Mouse (Mus musculus): ENCODE data around the gene Cldnd1.

Gene Cldnd1

DNA sequence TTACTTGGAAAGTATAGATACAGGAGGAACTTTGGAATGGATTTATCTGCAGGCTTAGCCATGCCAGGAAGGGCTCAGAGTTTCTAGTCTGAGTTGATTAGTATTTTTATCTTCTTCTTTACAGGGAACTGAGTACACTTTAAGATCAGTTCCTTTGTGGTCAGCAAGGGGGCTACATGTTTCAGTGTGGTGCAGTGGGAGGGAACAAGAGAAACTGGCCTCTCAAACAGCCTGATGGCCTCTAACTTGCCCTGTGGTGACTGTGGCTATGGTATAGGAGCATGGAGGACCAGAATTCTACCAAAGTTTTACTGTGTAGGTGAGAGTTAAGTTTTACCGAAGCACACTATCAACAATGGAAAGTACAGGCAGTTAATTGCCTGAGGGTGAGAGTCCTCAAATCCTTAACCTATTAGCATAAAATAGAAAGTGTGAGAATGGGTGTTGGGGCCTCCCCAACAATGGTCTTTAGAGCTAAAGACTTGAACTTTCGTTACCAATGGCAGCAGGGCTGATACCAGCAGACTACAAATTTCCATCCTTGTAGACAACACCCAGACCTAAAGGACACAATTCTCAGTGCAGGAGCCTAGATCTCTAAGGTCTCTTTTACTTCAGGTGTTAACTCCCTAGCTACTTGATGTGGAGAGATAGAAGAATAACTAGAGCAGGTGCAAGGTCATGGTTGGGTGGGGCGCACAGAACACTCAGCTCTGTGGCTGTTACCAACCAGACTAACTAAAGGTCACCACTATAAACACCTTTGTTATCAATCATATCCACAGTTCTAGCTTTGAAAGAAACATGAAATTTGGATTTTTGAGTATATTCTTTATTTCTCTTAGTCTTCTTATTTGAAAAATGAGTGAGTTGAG, 18.9 kb upstream of the Cldnd1 start:
- in situ Hi-C loops (cut with MboI; ENCODE audit: low sequenced_read_pairs), result no loop called here

DNA sequence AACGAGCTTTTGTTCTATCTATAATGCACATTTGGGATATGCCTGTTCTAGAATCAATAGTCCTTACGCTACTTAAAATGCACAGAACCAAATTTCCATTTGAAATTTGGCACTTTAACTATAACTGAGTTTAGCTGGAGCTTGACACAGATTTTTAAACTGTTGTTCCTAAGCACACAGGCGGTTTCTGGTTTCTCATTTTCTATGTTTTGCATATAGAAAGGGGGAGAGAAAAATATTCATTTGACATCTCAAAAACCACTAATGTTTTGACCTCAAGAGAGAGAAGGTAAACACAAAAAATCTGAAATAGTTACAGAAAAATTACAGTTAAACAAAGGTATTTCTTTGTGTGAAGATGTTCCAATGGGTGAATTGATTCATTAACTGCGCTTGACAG, 18.2 kb upstream of the Cldnd1 start:
- in situ Hi-C loops (cut with MboI; ENCODE audit: low sequenced_read_pairs), result no loop called here

DNA sequence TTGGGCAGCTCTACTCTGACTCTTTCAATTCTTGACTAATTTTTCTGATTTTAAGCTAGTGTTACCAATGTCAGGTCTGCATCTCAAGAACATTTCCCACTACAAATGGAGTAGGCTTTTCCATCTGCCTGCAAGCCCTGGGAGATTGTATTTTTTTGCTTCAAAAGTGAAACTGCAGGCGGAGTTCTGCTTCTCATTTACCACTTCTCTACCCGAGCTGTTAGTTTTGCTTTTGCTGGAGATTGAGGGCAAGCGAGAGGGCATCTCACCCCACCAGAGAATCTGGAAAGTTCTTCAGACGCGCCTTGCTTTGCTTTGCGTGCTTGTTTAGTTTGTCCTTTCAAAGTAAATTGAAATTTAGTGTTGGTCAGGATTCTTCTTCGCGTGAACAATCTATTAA, 15.5 kb upstream of the Cldnd1 start:
- in situ Hi-C loops (cut with MboI; ENCODE audit: low sequenced_read_pairs), result no loop called here

DNA sequence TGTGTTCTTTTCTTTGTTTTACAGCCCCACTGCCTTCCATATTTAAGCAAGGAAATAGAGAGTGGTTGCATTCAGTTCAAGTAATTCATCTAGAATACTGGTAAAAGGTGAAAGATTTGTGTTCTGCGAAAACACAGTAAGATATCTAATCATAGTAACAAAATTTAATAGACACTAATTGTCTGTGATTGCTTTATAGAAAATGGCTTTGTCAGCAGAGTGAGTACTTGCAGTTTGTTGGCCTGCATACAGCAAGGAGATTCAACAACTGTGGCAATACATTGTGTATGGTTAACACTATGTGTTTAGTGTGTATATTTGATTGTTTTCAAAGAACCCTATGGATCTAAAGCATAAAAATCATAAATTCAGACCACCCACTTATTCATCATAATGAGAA, 14.6 kb upstream of the Cldnd1 start:
- in situ Hi-C loops (cut with MboI; ENCODE audit: low sequenced_read_pairs), result no loop called here

DNA sequence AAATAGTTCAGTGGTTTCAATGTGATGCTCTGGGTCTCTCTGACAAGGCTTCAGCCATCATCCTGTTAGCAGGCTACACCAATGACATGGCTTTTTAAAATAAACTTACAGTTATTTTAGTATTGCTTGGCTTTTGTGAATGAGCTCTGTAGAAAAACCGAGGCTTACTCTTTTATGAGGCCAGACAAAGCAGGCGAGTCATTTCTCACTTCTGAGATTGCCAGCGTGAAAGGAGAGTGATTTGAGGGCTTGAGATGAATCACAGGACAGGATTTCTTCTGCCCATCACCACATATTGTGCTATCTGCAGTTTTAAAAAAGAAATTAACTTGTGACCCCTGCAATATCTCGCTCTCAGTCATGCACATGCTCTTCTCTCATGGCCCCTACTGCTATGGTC, 12.7 kb upstream of the Cldnd1 start:
- in situ Hi-C loops (cut with MboI; ENCODE audit: low sequenced_read_pairs), result no loop called here

DNA sequence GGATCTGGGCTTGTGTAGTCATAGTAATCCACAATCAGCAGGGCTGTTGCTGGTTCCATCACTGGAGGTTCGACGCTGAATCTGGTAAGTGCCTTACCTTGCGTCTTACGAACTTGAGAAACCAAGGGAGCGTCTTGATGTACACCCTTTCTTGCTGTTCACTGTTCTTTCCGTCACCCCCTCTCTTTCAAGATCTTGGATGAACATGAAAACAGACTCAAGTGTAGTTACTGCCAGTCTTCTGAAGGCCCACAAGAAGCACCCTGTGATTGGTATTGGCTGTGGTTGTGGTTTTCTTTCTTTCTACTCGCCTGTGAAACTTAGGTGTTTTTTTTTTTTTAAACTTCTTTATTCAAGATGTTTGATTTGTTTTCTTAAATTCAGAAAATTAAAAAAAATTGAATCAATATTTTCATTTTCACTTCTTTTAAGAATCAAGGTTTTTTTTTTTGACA, 9.0 kb upstream of the Cldnd1 start, which contains the start of gene Gpr15:
Gpr15 (minus strand) TSS at position 405 of the 455 bp plus-strand sequence.
- in situ Hi-C loops (cut with MboI; ENCODE audit: low sequenced_read_pairs), result no loop called here

DNA sequence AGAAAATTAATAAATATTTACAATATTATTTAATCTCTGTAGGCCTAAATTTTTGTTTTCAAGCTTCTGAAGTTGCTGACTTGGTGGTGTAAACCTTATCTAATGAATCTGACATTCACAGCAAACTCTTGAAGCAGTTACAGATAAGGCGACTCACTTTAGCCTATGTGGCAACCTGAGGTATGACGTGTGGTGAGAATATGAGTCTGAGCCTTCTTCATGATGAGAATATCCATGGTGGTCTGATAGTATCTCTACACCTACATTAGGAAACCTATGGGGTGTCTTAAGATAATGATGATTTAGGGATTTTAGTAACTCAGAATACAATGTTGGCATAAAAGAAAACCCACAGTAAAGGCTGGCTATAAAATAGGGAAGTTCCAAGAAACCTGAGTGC, 5.4 kb upstream of the Cldnd1 start:
- in situ Hi-C loops (cut with MboI; ENCODE audit: low sequenced_read_pairs), result no loop called here

DNA sequence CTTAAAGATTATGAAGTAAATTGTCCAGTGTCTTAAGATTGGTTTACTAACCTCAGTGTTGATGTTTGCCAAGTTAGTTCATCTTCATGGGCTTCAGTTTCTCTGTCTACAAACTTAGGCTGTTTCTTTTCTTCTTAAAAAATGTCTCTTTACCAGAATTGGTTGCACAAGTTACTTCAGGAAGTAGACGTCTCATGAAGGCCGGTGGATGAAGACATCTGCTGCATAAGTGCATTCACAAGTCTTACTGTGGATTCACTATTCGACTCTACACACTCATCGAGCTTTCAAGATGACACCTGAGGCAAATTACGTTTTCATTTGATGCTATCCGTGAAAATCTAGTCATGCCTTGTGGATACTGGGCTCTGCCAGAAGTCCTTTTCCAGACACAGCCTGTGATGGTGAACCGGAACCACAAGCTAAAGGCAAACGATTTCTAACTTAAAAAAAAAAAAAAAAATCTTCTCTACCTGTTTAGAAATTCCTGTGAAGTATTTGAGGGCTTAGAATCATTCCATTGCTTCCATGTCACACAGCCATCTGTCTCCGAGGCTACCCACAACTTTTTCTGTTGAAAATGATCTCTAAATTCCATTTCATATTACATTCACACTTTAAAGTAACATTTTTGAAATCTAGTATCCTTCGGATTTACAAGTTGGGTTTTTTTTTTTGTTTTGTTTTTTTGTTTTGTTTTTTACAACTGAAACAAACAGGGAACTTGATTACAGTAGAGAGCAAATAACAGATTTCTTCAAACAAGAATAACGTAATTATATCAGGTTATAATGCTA, 832 bp upstream of the Cldnd1 start:
- in situ Hi-C loops (cut with MboI; ENCODE audit: low sequenced_read_pairs), result no loop called here

DNA sequence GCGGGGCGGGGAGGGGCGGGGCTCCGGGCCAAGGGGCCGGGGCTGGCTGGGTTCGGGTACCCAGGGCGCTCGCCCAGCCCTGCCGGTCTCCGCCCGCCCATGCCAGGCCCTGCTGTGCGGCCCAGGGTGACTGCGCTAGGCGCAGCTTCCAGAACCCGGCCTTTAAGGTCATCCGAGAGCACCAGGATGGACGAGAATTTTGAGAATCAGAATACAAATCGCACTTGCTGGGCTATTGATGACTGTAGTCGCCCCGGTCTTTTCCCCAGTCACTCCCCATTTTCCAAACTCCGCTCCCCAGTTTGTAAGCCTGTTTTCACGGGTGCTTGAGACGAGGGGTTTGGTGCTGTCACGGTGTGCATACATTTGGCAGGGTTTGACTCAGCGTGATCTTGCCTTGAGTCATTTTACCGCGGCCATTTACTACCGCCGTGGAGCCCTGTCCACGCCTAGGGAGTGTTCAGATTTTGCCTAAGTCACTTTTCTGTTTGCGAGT, 514 bp downstream of the Cldnd1 start:
- in situ Hi-C loops (cut with MboI; ENCODE audit: low sequenced_read_pairs), result no loop called here

DNA sequence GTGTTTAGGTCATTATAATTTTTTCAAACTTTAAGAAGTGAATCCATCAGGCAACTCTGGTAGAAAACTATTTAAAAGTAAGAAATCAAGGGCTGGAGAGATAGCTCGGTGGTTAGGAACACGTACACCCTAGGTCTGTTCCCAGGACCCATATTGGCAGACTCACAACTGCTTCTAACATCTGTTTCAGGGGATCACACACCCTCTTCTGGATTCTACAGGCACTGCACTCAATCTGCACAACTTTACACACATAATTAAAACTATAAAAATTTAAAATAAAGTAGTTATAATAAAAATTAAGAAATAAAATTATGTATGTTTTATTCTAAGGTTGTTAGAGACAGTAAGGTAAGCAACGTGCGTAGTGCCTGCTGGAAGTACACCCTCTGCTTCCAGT, 10.5 kb downstream of the Cldnd1 start:
- in situ Hi-C loops (cut with MboI; ENCODE audit: low sequenced_read_pairs), result no loop called here

DNA sequence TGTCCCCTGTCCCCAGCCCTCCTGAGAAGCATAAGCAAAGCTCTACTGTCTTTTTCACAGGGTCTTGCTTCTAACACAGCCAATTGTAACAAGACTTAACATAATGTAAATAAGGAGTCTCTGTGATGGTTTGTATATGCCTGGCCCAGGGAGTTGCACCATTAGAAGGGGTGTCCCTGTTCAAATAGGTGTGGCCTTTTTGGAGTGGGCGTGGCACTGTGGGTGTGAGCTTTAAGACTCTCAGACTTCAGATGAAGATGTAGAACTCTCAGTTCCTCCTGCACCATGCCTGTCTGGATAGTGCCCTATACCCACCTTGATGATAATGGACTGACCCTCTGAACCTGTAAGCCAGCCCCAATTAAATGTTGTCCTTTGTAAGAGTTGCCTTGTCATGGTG, 11.1 kb downstream of the Cldnd1 start:
- in situ Hi-C loops (cut with MboI; ENCODE audit: low sequenced_read_pairs), result no loop called here

DNA sequence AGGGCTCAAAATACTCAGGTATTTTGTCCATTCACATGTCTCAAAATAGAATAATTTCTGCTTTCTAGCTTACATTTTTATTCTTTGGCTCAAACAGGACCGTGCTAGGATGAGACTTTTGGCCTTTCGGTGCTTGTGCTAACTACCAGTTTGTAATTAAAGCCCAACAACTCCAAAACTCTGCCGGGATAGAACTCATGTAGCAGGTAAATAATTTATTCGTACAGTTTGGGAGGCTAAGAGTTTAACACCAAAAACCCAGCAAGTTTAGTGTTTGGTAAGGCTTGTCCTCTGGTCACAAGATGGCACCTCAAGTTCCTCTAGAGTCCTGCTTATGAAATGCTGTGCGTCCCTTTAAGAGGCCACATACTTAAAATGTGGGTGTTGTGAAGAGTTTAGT, 13.0 kb downstream of the Cldnd1 start:
- in situ Hi-C loops (cut with MboI; ENCODE audit: low sequenced_read_pairs), result no loop called here

DNA sequence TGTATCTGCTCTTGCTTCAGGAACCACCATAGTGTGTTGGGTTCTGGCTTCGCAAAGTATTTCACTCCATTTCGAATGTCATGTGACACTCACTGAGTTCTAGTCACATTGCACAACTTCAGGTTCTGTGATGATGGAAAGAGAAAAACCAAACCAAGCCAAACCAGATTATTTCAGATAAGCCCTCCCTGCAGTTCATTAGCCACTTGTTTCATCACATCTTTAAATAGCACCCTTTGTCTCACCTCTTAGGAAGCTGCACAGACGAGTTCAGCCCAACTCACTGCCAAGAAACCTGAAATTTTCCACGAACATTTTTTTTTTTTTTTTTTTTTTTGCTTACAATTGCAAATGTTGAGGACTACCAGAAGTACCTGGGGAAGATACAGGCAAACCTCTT, 19.0 kb downstream of the Cldnd1 start:
- in situ Hi-C loops (cut with MboI; ENCODE audit: low sequenced_read_pairs), result no loop called here

DNA sequence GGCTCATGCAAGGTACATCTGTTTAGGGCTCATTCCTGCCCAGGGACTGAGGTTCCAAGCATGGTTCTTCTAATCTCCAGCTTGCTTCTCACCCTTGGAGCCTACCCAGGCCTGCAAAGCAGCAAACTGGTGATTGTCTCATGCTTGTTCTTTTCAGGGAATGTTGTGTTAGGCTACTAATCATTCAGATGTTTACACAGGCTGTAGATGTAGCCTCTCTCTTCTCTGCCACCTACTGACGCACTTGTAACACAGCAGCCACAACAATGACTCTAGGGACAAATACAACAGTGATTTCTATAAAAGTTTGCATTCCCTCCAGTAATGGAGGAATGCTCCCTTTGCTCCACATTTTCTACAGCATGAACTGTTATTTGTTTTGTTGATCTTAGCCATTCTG, 23.6 kb downstream of the Cldnd1 start:
- in situ Hi-C loops (cut with MboI; ENCODE audit: low sequenced_read_pairs), result no loop called here

DNA sequence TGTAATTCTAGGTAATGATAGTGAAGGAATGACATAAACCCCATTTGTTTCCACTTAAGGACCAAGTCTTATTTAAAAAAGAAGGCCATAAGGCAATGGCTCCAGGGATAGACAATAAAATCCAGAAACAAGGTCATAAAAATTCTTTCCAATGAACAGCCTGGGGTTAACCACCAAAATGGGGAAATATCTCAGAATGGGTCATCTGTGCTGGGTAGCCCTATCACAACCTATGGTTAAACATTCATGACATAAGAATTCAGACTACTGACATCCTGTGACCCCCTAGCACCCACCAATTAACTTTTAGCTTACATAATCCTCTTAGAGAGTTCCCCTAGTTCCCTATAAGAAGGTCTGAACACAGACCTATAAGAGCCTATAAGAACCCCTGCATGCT, 28.5 kb downstream of the Cldnd1 start:
- in situ Hi-C loops (cut with MboI; ENCODE audit: low sequenced_read_pairs), result no loop called here

DNA sequence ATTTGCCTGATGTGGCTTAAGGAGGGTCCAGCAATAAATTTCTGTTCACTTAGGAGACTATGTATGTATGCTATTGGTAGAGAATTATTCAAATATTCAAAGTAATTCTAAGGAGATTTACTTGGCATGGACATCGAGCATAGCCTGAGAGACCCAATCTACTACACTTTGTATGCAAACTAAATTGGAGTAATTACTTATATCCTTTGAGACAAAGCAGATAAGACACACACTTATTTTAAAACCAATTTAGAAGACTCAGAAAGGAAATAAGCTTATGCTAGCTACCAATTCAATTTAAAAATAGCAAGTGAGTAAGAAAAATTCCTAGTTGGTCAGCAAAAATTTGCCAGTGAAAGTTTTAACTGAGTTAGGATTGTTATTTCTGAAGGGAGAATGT, 35.4 kb downstream of the Cldnd1 start, which contains the start of gene Olfr172:
Olfr172 (minus strand) TSS at position 101 of the 400 bp plus-strand sequence.
- in situ Hi-C loops (cut with MboI; ENCODE audit: low sequenced_read_pairs), result no loop called here
